Mouse (Mus musculus) liver, embryonic 11.5 days (tissue): ENCODE measurements around the gene Nck2. TPM values are rescaled to one million over a fixed set of nuclear protein-coding genes. Genes with fewer than 3 reads are reported as not detected.

Source experiments
- ATAC-seq: fragments of 200-750 bp; cut with Nextera tagmentation; replicated peaks from 2 replicates; pipeline ENCODE4 v1.8.0; 2017; ENCODE audit warnings: moderate number of reproducible peaks, mild to moderate bottlenecking, moderate TSS enrichment, moderate library complexity; ENCODE audit not compliant: low FRiP score
- DNase-seq: peaks from one replicate; pipeline ENCODE4 v3.0.0-alpha.2; 2017; ENCODE audit warnings: low spot score
- H3K27ac ChIP-seq: fragments of 300-500 bp; sonication (generic); 2 replicates; pipeline ENCODE4 v1.5.1; 2014; ENCODE audit warnings: mild to moderate bottlenecking, low read depth, low read length, control low read depth
- H3K27me3 ChIP-seq: fragments of 300-500 bp; sonication (generic); replicated peaks from 2 replicates; pipeline ENCODE4 v1.6.1; 2014; ENCODE audit warnings: low read length, mixed read lengths; ENCODE audit not compliant: control insufficient read depth, insufficient read depth
- H3K36me3 ChIP-seq: fragments of 300-500 bp; sonication (generic); 2 replicates; pipeline ENCODE4 v1.6.1; 2014; ENCODE audit warnings: mild to moderate bottlenecking, low read length, moderate library complexity, mixed read lengths; ENCODE audit not compliant: control insufficient read depth, insufficient read depth
- H3K4me1 ChIP-seq: fragments of 300-500 bp; sonication (generic); replicated peaks from 2 replicates; pipeline ENCODE4 v1.6.1; 2014; ENCODE audit warnings: low read length, mixed read lengths; ENCODE audit not compliant: control insufficient read depth, insufficient read depth
- H3K4me2 ChIP-seq: fragments of 300-500 bp; sonication (generic); 2 replicates; pipeline ENCODE4 v1.6.1; 2014; ENCODE audit warnings: mild to moderate bottlenecking, control low read depth, moderate library complexity
- H3K4me3 ChIP-seq: fragments of 300-500 bp; sonication (generic); 2 replicates; pipeline ENCODE4 v1.5.1; 2014; ENCODE audit warnings: low read depth, low read length, control low read depth
- H3K9ac ChIP-seq: fragments of 300-500 bp; sonication (generic); 2 replicates; pipeline ENCODE4 v1.6.1; 2014; ENCODE audit warnings: low read depth, low read length, control low read depth
- H3K9me3 ChIP-seq: fragments of 300-500 bp; sonication (generic); 2 replicates; pipeline ENCODE4 v1.6.1; 2016; ENCODE audit warnings: low read length, inconsistent platforms, mixed read lengths; ENCODE audit not compliant: control insufficient read depth
- WGBS: fragments of 180-500 bp; shearing (Covaris S2); extraction: QIAGEN DNeasy Blood & Tissue Kit; methylation state at CpG from one replicate; pipeline ENCODE4 v1.1.7; 2014; 5-methylcytosine and 5-hydroxymethylcytosine counted together
- polyA plus RNA-seq: library from polyadenylated mRNA; unstranded; fragments of >200 nt; fragmentation: Nextera tagmentation; extraction: Ambion mirVana; gene quantifications from 2 replicates; pipeline ENCODE4 v1.2.1, GENCODE M21; 2014

The Nck2 gene
- polyA plus RNA-seq, 1 experiment from 2014 or later = 24.5 TPM

DNA sequence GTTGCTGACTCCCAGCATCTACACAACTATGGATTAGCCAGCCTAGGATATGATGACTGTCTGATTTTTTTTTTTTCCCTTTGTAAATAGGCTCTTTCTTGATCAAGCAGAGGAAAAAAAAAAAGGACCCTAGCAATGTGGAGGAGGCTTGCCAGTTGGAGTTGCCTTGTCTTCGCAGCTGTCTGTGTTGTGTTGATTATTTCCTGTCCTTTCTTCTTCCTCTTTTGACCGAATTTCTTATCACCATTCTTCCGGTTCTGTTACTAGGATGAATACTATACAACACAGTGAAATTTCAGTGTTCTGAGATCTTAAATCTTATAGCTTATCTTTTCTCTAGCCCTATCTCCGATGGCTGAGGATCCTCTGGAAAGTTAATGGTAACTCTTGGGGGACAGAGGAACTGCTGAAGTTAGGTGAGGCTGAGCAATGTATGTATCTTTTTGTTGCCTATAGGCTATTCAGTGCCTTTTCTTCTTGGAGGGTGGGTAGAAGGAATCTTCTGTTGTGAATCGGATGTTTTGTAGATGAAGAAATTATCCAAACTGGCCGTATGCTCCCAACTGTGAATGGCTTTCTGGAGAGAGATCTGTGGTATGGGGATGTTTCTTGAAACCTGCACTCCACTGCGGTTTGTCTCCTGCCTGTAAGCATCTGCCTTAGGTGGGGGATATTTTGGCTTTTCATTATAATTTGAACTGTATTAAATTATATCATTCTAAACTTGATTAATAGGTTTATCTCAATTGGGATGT, 12.8 kb downstream of the Nck2 start:
- H3K9me3 ChIP-seq = no peaks in the 10 kb centered on the region
- no peak overlapping the region for H3K4me3 ChIP-seq
- WGBS = 41% methylated on average over 7 of the region's 7 CpGs
- H3K4me1 ChIP-seq = peaks cover 38% of the 10 kb centered on the region
- no peak for ATAC-seq
- no peak overlapping the region for H3K9ac ChIP-seq
- H3K27ac ChIP-seq = no peak overlapping the region; the same call in 1 of the 2 replicates
- no peak for DNase-seq
- no peaks in the 10 kb centered on the region for H3K27me3 ChIP-seq
- H3K4me2 ChIP-seq = 0 out of 2 replicates have a peak overlapping the region, but pooled peaks have one; percentile 7
- H3K36me3 ChIP-seq = no peaks in the 10 kb centered on the region

DNA sequence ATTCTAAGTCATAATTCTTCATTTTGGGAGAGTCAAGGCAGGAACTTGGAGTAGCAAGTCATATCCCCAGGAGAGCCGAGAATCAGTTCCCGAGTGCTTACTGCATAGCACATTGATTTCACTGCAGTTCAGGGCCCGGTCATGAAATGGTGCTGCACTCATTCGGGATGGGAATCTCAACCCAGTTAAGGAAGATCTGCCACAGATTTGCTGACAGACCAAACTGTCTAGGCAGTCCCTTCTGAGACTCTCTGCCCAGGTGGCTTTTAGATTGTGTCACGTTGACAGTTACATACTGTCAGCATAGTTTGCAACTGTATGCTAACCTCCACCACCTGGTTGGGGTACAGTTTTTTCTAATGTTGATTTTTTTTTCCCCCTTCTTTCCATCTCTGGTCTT, 16.1 kb downstream of the Nck2 start:
- Histone ChIP-seq H3K36me3 (no peaks in the 10 kb centered on the region), H3K9me3 (no peaks in the 10 kb centered on the region), H3K4me2 (no peak overlapping the region), H3K4me1 (peaks cover 45% of the 10 kb centered on the region), H3K27me3 (no peaks in the 10 kb centered on the region), H3K27ac (no peak overlapping the region), H3K4me3 (no peak overlapping the region), H3K9ac (no peak overlapping the region)
- 90% methylated on average over 5 of the region's 5 CpGs for WGBS
- DNase-seq (no peak), ATAC-seq (no peak)

DNA sequence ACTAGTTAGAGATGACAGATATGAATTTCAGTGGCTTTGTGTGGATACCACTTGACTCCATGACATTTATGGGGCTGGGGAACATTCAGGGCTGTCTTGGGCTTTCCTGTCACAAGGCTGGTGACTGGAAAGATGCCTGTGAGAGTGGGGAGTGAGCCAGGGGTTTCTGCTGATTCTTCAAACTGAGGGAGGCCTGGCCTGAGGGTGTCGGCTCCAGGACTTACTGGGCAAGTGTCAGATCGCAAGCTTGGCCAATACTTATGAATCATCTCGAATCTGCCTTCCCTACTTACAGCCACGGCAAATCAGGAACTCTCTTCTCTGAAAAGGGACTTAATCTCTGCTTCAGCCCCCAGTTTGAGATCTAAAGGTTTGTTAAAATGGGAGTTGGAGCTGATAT, 18.3 kb downstream of the Nck2 start:
- Histone ChIP-seq H3K36me3 (no peaks in the 10 kb centered on the region), H3K4me1 (peaks cover 47% of the 10 kb centered on the region), H3K9me3 (no peaks in the 10 kb centered on the region), H3K4me3 (no peak overlapping the region), H3K27me3 (no peaks in the 10 kb centered on the region), H3K4me2 (no peak overlapping the region), H3K9ac (no peak overlapping the region), H3K27ac (no peak overlapping the region)
- 54% methylated on average over 4 of the region's 4 CpGs for WGBS
- no peak for ATAC-seq
- no peak for DNase-seq

DNA sequence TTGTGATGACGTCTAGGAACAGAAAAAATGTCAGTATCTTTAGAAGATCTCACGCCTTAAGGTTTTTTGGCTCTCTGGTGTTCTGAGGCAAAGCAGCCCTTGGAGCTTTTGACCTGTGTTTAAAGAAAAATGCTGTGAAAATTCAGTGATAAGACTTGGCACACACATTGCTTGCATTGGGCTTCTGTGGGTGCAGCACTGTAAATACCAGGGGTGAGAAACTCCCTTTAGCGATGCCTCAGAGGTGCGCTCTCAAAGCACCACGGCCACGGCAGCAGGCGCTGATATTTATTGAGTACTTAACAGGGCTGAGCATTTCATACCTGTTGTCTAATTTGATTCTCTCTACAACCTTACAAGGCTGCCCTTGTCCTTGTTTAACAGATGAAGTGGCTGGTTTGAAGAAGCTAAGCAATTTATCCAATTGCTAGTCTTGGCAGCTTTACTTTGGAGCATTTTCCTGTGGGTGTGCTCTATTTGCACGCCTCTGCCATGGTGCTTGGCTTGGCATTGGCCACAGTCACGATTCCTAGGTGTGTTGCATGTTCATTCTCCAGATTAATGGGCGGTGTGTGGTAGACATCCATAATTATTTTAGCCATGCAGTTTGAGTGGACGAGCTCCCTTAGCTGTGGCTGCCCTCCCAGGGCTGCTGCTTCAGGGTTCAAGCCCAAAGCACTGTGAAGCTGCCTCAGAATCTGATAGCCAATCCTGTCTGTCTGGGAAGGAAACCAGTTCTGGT, 19.7 kb downstream of the Nck2 start:
- ATAC-seq (no peak), DNase-seq (no peak)
- H3K4me1 ChIP-seq = peaks cover 52% of the 10 kb centered on the region
- 78% methylated on average over 11 of the region's 11 CpGs for WGBS
- H3K9me3 ChIP-seq = no peaks in the 10 kb centered on the region
- H3K9ac ChIP-seq = no peak overlapping the region
- no peaks in the 10 kb centered on the region for H3K27me3 ChIP-seq
- H3K4me3 ChIP-seq = no peak overlapping the region
- no peaks in the 10 kb centered on the region for H3K36me3 ChIP-seq
- no peak overlapping the region for H3K27ac ChIP-seq
- no peak overlapping the region for H3K4me2 ChIP-seq

DNA sequence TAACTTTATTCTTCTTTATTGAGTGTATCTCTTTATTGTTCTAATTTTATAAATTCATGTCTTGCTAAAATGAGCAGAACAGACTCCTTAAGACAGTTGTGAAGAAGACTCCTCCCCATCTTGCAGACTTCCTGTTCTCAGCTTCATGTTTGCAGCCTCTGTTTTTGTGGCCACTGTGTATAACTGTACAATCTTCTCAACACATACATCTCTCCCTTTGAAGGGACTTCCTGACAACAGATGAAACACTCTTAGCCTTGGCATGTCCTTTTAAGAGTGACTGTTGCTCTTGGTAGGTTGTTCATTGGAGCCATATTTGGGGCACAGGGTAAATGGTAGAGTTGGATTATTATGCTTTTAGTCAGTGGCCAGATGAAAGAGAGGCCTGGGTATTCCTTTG, 20.6 kb downstream of the Nck2 start:
- H3K27ac ChIP-seq = no peak overlapping the region
- no peaks in the 10 kb centered on the region for H3K27me3 ChIP-seq
- H3K4me2 ChIP-seq = no peak overlapping the region
- no peak for DNase-seq
- H3K4me1 ChIP-seq = peaks cover 56% of the 10 kb centered on the region
- no peaks in the 10 kb centered on the region for H3K9me3 ChIP-seq
- no peak for ATAC-seq
- no peak overlapping the region for H3K9ac ChIP-seq
- H3K36me3 ChIP-seq = no peaks in the 10 kb centered on the region
- no peak overlapping the region for H3K4me3 ChIP-seq

DNA sequence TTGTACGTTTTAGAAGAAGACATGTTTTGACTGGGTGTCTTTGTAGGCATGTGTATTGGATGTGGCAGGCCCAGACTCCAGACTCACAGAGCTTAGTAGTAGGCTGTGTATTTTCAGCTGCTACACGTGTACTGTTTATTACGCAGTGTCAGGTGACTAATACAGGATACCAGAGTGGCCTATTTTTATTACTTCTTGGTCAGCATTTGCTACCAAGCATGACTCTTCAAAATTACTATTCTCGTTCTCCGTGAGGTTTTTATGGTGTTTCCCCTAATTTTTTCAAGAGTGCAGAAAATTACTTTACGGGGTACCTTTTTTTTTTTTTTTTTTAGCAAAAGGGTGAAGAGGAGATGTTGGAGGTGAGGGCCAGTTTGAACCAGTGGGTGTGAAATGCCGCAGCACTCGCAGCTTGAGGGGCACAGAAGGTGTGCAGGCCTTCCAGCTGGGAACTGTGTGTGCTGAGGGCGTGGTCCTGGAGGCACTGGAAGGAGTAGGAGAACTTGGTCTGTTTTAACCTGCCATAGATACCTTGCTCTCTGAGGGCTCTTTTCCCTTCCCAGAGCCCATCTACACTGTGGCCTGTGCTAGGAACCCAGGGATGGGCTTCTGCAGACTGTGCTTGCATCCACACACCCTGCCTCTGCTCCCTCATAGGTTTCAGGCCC, 21.7 kb downstream of the Nck2 start:
- 80% methylated on average over 9 of the region's 9 CpGs for WGBS
- Histone ChIP-seq H3K4me2 (no peak overlapping the region), H3K9me3 (no peaks in the 10 kb centered on the region), H3K27me3 (no peaks in the 10 kb centered on the region), H3K27ac (no peak overlapping the region), H3K4me1 (peaks cover 63% of the 10 kb centered on the region), H3K4me3 (no peak overlapping the region), H3K36me3 (no peaks in the 10 kb centered on the region), H3K9ac (no peak overlapping the region)
- DNase-seq = no peak
- ATAC-seq = no peak

DNA sequence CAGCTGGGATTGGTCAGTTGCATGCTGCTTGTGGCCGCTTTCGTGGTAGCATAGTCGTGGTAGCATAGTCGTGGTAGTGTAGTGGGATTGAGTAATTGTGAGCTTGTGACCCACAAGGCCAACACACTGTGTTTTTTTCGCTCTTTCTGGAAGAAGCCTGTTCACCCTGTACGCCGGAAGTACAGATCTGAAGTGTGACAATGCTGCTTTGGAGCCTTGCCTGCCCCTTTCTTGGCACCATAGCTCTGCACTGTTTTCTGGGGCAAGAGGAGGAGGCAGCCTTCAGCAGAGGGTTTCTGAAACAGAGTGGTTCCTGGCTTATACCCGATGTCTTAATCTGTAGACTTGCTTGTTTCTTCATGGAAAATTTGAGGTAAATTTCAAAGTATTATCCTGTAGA, 23.3 kb downstream of the Nck2 start:
- Histone ChIP-seq H3K4me2 (no peak overlapping the region), H3K4me3 (no peak overlapping the region), H3K36me3 (no peaks in the 10 kb centered on the region), H3K4me1 (peaks cover 66% of the 10 kb centered on the region), H3K27ac (no peak overlapping the region), H3K27me3 (no peaks in the 10 kb centered on the region), H3K9me3 (no peaks in the 10 kb centered on the region), H3K9ac (no peak overlapping the region)
- DNase-seq (no peak), ATAC-seq (no peak)
- 73% methylated on average over 8 of the region's 8 CpGs for WGBS

DNA sequence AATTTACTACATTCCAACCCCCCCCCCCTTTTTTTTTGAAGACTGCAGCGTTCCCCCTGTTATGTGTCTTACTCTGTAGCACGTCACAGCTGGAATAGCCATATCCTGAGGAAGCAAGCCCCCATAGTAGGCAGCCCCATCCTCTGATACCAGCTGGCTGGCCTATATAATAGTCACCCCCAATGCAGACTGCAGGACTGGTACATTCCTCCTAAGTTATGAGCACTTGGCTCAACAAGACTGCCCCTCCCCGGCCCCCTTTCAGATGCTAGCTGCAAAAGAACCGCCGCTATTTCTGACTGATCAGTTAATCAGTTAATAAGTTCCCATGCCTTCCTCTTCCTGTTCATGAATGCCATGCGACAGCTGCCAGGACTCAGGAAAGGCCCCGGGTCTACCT, 23.8 kb downstream of the Nck2 start:
- peaks cover 64% of the 10 kb centered on the region for H3K4me1 ChIP-seq
- H3K4me2 ChIP-seq = no peak overlapping the region
- 61% methylated on average over 7 of the region's 7 CpGs for WGBS
- no peaks in the 10 kb centered on the region for H3K36me3 ChIP-seq
- 0 out of 2 replicates have a peak overlapping the region, but pooled peaks have one; percentile 19 for H3K27ac ChIP-seq
- DNase-seq (no peak), ATAC-seq (no peak)
- no peaks in the 10 kb centered on the region for H3K27me3 ChIP-seq
- no peak overlapping the region for H3K4me3 ChIP-seq
- H3K9ac ChIP-seq = no peak overlapping the region
- H3K9me3 ChIP-seq = no peaks in the 10 kb centered on the region
